Mouse (Mus musculus): Measurements from ENCODE around the gene Tlx3.

The Tlx3 gene

GRCm38 (mm10) chr11:33203383-33204328 lies at the start of gene Tlx3:
Tlx3 (minus strand) TSS chr11:33203589.
- peak; percentile 20 to 76 for DNase-seq (ENCODE audit: inconsistent age in 2 of 2, low spot score in 1 of 2)

- DNase-seq (ENCODE audit: inconsistent age in 2 of 2, low spot score in 1 of 2), result no peak
These were observed 36.9 kb upstream of the Tlx3 start for GRCm38 (mm10) chr11:33240295-33240694.

DNA sequence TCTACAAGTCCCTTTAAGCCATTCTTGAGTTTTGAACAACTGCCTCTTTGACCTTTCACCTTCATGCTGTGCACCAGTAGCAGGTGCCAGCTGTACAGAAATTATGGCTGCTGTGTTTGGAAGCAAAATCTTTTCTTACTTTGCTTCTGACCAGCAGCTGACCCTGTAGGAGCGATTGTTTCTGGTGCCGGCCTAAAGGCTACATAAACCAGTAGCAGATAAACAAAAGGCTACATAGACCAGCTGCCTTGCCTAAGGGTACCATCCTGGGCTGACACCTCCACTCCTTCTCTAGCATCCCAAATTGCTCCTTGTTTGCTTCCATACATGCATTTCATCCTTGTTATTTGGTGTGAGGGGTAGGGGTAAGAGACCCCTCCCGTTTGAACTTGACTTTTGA lies 30.7 kb upstream of the Tlx3 start:
- no peak for DNase-seq (ENCODE audit: inconsistent age in 2 of 2, low spot score in 1 of 2)

DNA sequence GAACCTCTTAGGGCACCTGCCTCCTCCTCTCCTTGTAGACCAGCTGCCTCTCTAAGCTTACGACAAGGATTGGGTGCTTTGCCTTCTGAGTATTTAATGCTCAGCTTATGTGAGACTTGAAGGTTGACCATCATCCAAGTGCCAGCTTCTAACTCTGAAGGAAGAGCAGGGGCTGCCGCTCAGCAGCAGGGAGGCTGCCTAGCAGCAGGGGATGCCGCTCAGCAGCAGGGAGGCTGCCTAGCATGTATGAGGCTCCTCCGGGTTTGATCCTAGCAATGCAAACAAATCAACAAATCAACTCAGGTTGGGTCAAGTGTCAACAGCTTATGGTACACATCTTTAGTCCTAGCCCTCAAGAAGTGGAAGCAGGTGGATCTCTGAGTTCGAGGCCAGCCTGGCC lies 28.7 kb upstream of the Tlx3 start:
- DNase-seq (ENCODE audit: inconsistent age in 2 of 2, low spot score in 1 of 2), result no peak

- DNase-seq (ENCODE audit: inconsistent age in 2 of 2, low spot score in 1 of 2), result no peak
These were observed 24.8 kb upstream of the Tlx3 start for GRCm38 (mm10) chr11:33228186-33228585.

DNA sequence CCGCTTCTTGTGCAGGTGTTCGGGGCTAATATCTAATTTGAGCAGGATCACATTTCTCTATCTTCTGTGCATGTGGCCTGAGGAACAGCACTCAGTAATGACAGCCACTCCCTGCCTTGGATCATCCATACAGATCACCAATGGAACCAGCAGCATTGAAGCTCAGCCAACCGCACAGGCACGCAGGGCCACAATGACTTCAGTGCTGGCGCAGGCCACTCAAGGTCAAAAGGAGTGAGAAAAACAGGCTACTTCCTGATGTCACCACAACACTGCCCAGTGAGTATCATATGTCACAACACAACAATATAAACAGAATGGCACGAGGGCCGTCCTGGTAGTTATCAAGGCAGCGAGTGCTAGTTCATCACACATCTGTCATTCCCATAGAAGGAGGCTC lies 23.1 kb upstream of the Tlx3 start:
- DNase-seq (ENCODE audit: inconsistent age in 2 of 2, low spot score in 1 of 2), result peak; percentile 27 to 60

DNA sequence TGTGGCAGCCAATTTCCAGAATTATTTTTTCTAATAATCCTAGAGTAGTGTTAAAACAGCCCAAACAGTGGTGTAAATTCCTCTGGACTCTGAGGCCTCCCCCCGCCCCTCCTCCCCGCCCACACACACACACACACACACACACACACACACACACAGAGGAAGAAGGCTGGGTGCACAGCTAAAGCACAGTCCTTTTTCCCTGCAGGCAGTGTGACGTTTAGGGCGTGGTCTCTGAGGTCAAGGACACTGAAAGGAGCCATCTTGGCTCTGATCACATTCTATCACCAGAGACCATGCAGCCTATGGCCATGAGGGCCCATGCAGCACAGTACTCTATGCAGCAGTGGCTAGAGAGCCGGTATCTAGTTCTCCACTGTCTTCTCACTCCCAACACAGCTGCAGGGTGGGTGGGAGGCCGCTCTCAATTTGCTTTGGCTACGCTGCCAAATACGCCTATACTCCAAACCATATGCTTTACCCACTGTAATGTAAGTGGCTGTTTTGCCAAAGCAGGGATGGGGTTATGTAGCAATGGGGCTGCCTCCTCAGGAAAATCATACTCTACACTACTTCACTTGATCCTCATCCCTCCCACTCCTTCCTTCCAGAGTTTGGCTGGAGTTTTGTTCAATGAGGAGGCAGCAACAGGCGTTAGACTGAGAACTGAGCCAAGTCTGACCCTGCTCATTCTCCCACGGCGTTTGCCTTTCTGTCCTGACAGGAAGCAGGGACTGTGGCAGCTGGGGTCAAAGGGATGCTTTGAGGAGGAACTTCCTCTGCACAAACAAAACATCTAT lies 18.4 kb upstream of the Tlx3 start:
- no peak for DNase-seq (ENCODE audit: inconsistent age in 2 of 2, low spot score in 1 of 2)

GRCm38 (mm10) chr11:33220763-33221162 lies 17.4 kb upstream of the Tlx3 start:
- DNase-seq (ENCODE audit: inconsistent age in 2 of 2, low spot score in 1 of 2), result no peak

- DNase-seq (ENCODE audit: inconsistent age in 2 of 2, low spot score in 1 of 2), result peak in 1 of 2 experiments; percentile 41
These were observed 14.1 kb upstream of the Tlx3 start for GRCm38 (mm10) chr11:33217384-33218079.

GRCm38 (mm10) chr11:33207411-33207810 lies 4.0 kb upstream of the Tlx3 start:
- no peak for DNase-seq (ENCODE audit: inconsistent age in 2 of 2, low spot score in 1 of 2)

DNA sequence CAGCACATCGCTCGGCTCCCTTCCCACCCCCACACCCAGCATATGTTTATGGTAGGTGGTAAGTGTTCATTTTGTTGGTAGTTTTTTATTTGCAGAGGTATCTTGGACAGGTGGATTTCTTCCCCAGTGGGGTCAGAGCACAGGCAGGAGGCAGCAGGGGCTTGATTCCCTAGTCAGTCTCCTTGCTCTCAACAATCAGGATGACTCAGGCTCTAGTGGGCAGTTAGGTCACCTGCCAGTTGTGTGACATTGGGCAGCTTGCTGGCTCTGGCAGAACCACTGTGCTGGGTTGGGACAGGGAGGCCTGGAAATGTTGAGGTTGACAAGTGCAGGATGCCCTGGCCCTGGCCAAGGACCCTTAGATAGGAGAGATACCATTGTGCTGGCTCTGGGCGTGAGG lies 1.6 kb upstream of the Tlx3 start:
- DNase-seq (ENCODE audit: inconsistent age in 2 of 2, low spot score in 1 of 2), result no peak

DNA sequence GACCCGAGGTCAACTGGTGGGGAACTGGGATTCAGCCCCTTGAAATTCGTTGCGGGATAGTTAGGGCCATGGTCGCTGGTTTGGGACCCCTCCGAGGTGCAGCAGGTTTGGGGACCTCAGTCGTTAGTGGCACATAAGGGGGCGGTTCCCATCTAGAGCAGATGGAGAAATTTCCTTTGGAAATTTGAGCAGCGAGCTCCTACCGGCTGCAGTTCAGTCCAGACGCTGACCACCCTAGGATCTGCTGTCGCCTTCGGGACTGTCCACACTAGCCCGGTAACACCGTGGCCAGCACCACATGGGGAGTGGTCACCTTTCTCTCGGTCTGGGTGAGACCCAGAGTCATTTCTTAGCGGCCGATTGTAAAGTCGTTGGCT lies 928 bp upstream of the Tlx3 start:
- peak in 1 of 2 experiments; percentile 30 for DNase-seq (ENCODE audit: inconsistent age in 2 of 2, low spot score in 1 of 2)

DNA sequence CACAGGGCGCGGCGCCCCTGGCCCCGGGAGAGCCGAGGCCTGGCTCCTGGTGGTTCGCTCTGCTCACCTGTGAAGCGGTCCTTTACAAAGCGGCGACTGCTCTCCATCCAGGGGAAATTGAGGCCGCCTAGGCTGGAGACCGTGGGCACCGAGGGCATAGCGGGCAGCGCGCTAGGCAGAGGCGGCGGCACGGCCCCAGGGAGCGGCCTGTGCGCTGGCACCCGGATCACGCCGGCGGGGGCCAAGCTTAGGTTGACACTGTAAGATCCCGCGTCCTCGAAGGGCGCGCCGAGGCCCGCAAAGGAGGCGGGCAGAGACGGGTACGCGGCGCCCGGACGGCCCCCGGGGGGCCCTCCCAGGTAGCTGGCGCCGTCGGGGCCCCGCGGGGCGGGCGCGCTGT lies 417 bp downstream of the Tlx3 start:
- no peak for DNase-seq (ENCODE audit: inconsistent age in 2 of 2, low spot score in 1 of 2)

DNA sequence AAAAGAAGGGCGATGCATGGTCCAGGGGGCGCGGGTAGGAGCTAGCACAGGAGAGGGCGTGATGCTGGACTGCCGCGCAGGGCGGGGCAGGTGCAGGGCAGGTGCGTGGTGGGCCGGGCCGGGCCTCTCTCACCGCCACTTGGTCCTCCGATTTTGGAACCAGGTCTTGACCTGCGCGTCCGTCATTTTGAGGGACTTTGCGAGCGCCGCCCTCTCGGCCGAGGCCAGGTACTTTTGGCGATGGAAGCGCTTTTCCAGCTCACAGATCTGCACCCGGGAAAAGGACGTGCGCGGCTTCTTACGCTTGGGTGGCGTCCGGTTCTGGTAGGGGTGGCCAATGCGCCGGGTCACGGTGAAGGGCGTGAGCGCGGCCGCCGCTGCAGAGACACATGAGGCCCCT lies 1.1 kb downstream of the Tlx3 start:
- DNase-seq (ENCODE audit: inconsistent age in 2 of 2, low spot score in 1 of 2), result peak; percentile 14 to 37

DNA sequence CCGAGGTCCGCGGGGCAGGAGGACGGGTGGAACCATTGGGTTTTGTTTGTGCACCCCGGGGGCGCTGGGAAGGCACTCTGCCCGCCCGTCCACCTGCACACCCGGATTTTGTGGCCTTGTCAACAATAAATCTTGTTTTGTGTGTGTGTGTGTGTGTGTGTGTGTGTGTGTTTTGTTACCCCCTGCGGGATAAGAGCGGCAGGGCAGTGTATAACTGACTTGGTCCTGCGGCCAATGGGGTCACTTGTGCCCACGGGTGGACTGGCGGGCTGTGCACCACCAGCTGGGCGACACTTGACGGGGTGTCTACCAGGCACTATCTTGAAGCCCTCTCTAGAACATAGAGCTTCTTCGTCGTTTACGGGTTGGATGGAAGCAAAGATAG lies 1.8 kb downstream of the Tlx3 start:
- DNase-seq (ENCODE audit: inconsistent age in 2 of 2, low spot score in 1 of 2), result peak in 1 of 2 experiments; percentile 31

DNA sequence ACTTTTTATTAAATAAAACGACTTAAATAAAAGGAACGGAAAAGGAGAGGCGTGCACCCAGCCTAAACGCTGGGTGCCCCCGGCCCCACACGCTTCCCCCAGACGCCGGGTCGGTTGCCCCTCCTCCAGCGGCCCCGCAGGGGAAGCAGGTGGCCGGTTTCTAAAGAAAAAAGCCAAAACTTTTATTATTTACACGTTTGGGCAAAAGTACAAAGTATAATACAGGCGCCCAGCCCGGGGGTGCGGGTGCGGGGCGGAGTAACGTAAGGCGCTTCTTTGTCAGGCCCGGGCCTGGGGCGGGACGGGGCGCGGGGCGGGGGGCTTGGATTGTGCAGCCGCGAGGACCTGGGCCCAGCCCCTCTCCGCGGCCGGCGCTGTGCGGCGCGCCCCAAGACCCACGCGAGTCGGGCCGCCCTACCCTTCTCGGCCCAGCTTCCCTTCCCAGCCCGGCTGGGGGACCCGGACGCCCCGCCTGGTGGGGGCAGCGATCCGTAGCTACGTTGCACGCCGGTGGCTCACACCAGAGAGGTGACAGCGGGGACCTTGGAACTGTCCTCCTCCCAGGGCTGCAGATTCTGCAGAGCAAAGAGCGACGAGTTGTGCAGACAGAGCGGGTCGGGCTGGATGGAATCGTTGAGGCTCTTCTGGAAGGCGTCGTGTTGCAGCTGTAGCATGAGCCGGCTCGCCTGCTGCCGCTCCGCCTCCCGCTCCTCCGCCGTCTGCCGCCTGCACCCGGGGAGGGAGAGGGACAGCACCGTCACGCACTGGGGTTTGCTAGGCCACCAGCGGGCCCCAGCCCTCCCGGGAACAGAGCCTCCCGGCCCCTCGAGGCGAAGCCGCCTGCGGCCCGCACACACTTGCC lies 2.4 kb downstream of the Tlx3 start:
- peak; percentile 26 to 67 for DNase-seq (ENCODE audit: inconsistent age in 2 of 2, low spot score in 1 of 2)

DNA sequence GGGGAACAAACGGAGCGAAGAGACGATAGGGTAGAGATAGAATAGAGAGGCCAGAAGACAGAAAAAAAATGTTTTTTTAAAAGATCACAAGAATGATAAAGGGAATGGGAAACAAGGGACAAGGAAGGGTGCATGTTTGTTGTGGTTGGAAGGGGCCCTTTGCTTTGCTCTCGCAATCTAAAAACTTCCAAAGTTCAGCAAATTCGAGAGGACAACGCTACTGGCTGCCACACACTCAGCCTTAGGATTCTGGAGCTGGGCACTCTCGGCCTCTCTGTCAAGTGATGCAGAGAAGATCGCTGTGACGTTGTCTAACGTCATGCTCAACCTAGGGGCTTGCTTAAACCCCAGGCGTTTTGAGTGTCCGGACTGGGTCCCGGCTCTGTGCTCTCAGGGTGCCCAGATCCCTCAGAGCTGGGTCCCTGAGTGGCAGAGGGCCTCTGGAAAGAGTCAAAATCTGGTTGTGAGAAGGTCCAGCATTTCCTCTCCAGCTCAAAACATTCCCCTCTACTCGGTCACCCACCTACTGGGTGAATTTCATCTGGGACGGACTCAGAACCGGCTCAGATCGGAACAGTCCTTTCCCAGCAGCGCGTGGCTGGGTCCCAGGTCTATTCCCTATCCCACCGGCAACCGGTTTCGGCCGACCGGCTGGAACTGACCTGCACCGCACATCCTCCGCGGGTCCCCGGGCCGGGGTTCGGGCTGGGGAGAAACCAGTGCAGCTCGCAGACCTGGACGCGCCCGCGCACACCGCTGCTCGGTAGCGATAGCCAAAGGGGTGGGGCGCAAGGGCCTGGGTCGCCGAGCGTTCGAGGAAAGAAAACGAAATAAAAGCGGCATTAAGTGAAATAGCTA lies 3.3 kb downstream of the Tlx3 start:
- peak in 1 of 2 experiments; percentile 59 for DNase-seq (ENCODE audit: inconsistent age in 2 of 2, low spot score in 1 of 2)

DNA sequence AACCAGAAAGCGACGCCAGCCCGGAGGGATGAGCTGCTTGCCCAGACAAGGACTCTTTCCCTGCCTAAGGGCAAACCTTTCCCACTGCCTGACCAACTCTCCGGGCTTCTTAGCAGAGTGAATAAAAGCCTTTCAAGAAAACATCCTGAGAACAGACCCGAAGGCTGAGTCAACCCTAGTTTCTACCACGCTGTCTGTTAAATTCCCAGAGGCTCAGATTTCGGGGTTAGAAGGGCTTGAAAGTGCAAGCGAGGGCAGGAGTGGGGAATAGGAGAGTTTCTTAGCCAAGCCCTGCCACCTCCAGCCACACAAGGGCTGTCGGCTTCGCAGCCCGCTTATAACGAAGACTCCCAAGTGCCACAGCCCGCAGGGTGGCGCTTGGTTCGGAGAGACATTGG lies 4.3 kb downstream of the Tlx3 start:
- no peak for DNase-seq (ENCODE audit: inconsistent age in 2 of 2, low spot score in 1 of 2)

- no peak for DNase-seq (ENCODE audit: inconsistent age in 2 of 2, low spot score in 1 of 2)
These were observed 4.9 kb downstream of the Tlx3 start for GRCm38 (mm10) chr11:33198351-33199116.
